Mouse (Mus musculus) ES-Bruce4 (cell line): Measurements from ENCODE around the gene Mast3.

Source experiments
- CTCF ChIP-seq: IDR thresholded peaks from one replicate; pipeline ENCODE4 v1.8.1; 2011; ENCODE audit warnings: low read depth, low read length
- POLR2A ChIP-seq: IDR thresholded peaks from one replicate; pipeline ENCODE4 v1.8.1; 2011; ENCODE audit warnings: low read length; ENCODE audit not compliant: insufficient read depth

- no peak for TF ChIP-seq CTCF
- TF ChIP-seq POLR2A, result no peak
Observed at GRCm38 (mm10) chr8:70768956-70769355, 35.9 kb downstream of the Mast3 start.
